Mouse (Mus musculus) heart, embryonic 15.5 days (tissue): ENCODE data around the gene Ldlr. TPM values are rescaled to one million over a fixed set of nuclear protein-coding genes. Genes with fewer than 3 reads are reported as not detected.

Source experiments
- ATAC-seq: fragments of 200-750 bp; cut with Nextera tagmentation; replicated peaks from 2 replicates; pipeline ENCODE4 v1.8.0; 2017; ENCODE audit warnings: low read depth, moderate TSS enrichment; ENCODE audit not compliant: insufficient number of reproducible peaks, insufficient read depth, low FRiP score
- H3K27ac ChIP-seq: fragments of 300-500 bp; sonication (generic); 2 replicates; pipeline ENCODE4 v1.5.1; 2015; ENCODE audit warnings: mild to moderate bottlenecking, inconsistent platforms
- H3K27me3 ChIP-seq: fragments of 300-500 bp; sonication (generic); 2 replicates; pipeline ENCODE4 v1.6.1; 2015; ENCODE audit warnings: inconsistent platforms
- H3K36me3 ChIP-seq: fragments of 300-500 bp; sonication (generic); 2 replicates; pipeline ENCODE4 v1.6.1; 2015; ENCODE audit warnings: mild to moderate bottlenecking, inconsistent platforms
- H3K4me1 ChIP-seq: fragments of 300-500 bp; sonication (generic); replicated peaks from 2 replicates; pipeline ENCODE4 v1.6.1; 2015; ENCODE audit warnings: inconsistent platforms
- H3K4me2 ChIP-seq: fragments of 300-500 bp; sonication (generic); 2 replicates; pipeline ENCODE4 v1.6.1; 2015; ENCODE audit warnings: inconsistent platforms, mild to moderate bottlenecking, moderate library complexity
- H3K4me3 ChIP-seq: fragments of 300-500 bp; sonication (generic); 2 replicates; pipeline ENCODE4 v1.5.1; 2015; ENCODE audit warnings: mild to moderate bottlenecking, inconsistent platforms
- H3K9ac ChIP-seq: fragments of 300-500 bp; sonication (generic); 2 replicates; pipeline ENCODE4 v1.6.1; 2015; ENCODE audit warnings: mild to moderate bottlenecking, inconsistent platforms
- H3K9me3 ChIP-seq: fragments of 300-500 bp; sonication (generic); replicated peaks from 2 replicates; pipeline ENCODE4 v1.6.1; 2016; ENCODE audit warnings: inconsistent platforms
- WGBS: fragments of 180-500 bp; shearing (Covaris S2); methylation state at CpG from one replicate; pipeline ENCODE4 v1.1.7; 2015; ENCODE audit warnings: mixed read lengths; 5-methylcytosine and 5-hydroxymethylcytosine counted together
- polyA plus RNA-seq: library from polyadenylated mRNA; unstranded; fragments of >200 nt; fragmentation: Nextera tagmentation; extraction: Ambion mirVana; gene quantifications from 2 replicates; pipeline ENCODE4 v1.2.1, GENCODE M21; 2015

Gene Ldlr
- polyA plus RNA-seq, 1 experiment from 2014 or later, result 12.9 TPM

DNA sequence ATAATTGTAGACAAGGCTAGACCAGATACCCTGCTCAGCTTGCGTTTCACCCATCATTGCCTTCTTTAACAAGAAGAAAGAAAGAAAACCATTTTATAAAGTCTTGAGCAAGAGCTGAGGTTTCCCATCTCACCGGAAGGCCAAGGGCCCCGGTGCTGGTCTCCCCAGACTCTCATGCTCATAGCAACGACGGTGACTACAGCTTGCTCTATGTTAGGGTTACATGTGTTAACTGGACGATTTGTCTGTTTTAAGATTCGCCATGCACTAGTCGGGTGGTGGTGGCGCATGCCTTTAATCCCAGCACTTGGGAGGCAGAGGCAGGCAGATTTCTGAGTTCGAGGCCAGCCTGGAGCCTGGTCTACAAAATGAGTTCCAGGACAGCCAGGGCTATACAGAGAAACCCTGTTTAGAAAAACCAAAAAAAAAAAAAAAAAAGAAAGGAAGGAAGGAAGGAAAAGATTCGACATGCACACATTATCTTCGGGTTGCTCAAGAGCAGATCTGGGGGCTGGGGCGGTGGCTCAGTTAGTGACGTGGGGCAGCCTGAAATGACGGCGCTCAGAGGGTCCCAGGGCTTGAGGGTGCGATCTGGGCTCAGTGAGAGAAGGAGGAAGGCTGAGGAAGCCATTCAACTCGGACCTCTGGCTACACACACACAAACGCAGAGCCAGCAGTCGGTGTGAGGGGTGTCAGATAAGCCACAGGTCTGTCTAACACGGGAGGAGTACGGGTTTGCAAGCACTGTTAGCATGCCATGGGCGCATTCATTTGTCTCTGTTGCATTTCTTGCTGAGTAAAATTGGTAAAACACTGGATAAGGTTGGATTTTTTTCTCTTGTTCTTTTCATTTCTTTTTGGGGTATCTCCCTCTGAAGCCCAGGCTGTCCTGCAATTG lies 2.2 kb downstream of the Ldlr start:
- peak overlapping the region; percentile 92 for H3K4me2 ChIP-seq
- no peaks in the 10 kb centered on the region for H3K9me3 ChIP-seq
- H3K9ac ChIP-seq, result peak overlapping the region; percentile 8
- H3K36me3 ChIP-seq, result no peaks in the 10 kb centered on the region
- H3K27me3 ChIP-seq, result no peaks in the 10 kb centered on the region
- peak overlapping the region; percentile 1; the same call in 1 of the 2 replicates for H3K27ac ChIP-seq
- ATAC-seq, result no peak
- H3K4me3 ChIP-seq, result peak overlapping the region; percentile 89
- peaks cover 40% of the 10 kb centered on the region for H3K4me1 ChIP-seq
- 48% methylated on average over 23 of the region's 23 CpGs for WGBS

DNA sequence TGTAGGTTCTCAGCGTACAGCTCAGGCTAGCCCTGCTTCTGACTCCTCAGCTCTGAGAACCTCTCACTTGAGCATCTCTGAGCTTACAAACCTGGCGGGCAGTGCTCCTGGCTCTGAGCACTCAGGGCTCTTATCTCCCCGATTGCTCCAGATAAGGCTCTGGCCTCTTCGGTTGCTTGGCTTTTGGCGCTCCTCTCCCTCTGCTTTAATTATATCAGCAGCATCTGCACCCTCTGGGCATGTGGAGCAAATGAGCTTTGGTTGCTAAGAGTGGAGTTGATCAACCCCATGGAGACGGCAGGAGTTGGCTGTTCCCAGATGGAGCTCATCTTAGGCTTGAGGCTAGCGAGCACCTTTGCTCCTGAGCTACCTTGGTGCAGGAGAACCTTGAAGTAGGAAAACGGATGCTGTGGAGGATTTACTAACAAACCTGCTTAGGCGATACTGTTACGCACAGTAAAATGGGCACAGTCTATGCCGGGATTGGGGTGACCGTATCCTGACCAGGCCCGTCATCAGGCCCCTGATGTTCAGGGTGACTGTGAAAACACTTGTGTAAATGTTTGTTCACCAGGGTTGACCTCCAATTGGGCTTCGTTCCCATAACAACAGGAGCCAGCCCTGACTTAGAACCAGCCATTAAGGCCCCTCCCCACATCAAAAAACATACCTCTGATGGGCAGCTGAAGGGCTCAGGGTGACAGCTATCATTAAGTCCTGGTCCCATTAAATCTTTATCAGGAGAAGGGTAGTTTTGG lies 3.1 kb downstream of the Ldlr start:
- H3K4me3 ChIP-seq, result peak overlapping the region; percentile 89; the same call in 1 of the 2 replicates

DNA sequence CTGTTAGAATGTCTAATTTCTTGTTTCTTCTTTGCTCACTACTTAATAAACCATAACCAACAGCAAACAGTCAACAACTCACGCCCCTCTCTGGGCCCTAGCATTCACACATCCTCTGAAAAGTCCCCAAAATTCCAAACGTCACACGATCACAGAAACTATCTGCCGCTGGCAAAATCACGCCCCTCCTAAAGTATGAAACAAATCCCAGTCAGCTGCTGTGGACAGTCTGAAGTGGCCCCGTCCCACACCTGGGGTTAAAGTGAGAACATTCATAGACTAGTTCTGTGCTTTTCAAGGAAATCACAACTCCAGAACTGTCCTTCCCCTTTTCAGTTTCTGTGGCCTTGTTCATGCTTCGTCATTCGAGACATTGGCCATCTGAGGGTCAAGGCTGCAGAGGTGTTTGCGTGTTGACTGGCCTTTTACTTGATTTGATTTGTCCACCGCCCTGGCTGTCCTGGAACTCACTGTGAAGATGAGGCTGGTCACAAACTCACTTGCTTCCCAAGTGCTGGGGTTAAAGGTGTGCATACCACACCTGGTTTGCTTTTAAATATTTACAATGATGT lies 5.1 kb downstream of the Ldlr start:
- H3K27me3 ChIP-seq, result no peaks in the 10 kb centered on the region
- peaks cover 31% of the 10 kb centered on the region for H3K4me1 ChIP-seq
- no peak for ATAC-seq
- peaks cover 18% of the 10 kb centered on the region for H3K36me3 ChIP-seq
- WGBS, result 74% methylated on average over 10 of the region's 10 CpGs
- H3K4me2 ChIP-seq, result no peak overlapping the region
- H3K4me3 ChIP-seq, result no peak overlapping the region
- no peaks in the 10 kb centered on the region for H3K9me3 ChIP-seq
- no peak overlapping the region for H3K9ac ChIP-seq
- no peak overlapping the region for H3K27ac ChIP-seq

More for the DNA sequence above, 3.1 kb downstream of the Ldlr start:
- Histone ChIP-seq H3K9me3 (no peaks in the 10 kb centered on the region), H3K4me1 (peaks cover 33% of the 10 kb centered on the region), H3K36me3 (no peaks in the 10 kb centered on the region), H3K9ac (peak overlapping the region; percentile 8; the same call in 1 of the 2 replicates), H3K4me2 (peak overlapping the region; percentile 92; the same call in 1 of the 2 replicates), H3K27ac (no peak overlapping the region), H3K27me3 (no peaks in the 10 kb centered on the region)
- no peak for ATAC-seq
- WGBS, result 62% methylated on average over 14 of the region's 14 CpGs

DNA sequence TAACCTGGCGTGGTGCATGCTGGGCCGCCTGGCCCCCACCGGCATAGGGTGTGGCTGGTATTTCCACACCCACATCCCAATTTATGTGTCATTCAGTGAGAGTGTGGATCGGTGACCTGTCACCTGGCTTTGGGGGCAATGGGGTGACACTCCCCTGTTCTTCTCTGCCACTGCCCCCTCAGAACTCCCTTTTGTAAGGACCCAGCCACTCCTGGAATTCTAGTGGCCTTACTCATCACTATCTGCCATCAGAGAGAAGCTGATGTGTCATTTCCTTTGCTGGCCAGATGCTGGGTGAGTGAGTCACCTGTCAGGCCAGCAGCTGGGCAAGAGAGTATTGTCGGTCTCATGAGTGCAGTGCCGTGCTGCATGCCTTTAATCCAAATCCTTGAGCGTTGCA lies 6.0 kb downstream of the Ldlr start:
- no peak overlapping the region for H3K27ac ChIP-seq
- no peak overlapping the region for H3K4me2 ChIP-seq
- no peak overlapping the region for H3K4me3 ChIP-seq
- no peaks in the 10 kb centered on the region for H3K27me3 ChIP-seq
- ATAC-seq, result no peak
- peaks cover 31% of the 10 kb centered on the region for H3K4me1 ChIP-seq
- peaks cover 27% of the 10 kb centered on the region for H3K36me3 ChIP-seq
- no peaks in the 10 kb centered on the region for H3K9me3 ChIP-seq
- 58% methylated on average over 7 of the region's 7 CpGs for WGBS
- H3K9ac ChIP-seq, result no peak overlapping the region

DNA sequence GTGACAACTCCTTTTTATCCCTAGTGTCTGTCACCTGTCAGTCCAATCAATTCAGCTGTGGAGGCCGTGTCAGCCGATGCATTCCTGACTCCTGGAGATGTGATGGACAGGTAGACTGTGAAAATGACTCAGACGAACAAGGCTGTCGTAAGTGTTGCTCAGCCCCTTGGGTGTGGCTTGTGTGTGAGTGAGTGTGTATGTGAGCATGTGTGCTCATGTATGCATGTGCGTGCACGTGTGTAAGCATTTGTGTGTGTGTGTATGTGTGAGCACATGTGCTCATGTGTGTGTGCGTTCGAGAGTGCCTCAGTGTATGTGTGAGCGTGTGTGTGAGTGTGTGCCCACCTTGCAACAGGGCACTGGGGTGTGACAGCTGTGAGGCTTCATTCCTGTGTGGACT lies 9.0 kb downstream of the Ldlr start:
- H3K9ac ChIP-seq, result no peak overlapping the region
- H3K4me3 ChIP-seq, result no peak overlapping the region
- no peak overlapping the region for H3K4me2 ChIP-seq
- H3K27ac ChIP-seq, result no peak overlapping the region
- no peaks in the 10 kb centered on the region for H3K9me3 ChIP-seq
- ATAC-seq, result no peak
- H3K27me3 ChIP-seq, result no peaks in the 10 kb centered on the region
- peaks cover 8% of the 10 kb centered on the region for H3K4me1 ChIP-seq
- 93% methylated on average over 9 of the region's 9 CpGs for WGBS
- peaks cover 45% of the 10 kb centered on the region for H3K36me3 ChIP-seq

DNA sequence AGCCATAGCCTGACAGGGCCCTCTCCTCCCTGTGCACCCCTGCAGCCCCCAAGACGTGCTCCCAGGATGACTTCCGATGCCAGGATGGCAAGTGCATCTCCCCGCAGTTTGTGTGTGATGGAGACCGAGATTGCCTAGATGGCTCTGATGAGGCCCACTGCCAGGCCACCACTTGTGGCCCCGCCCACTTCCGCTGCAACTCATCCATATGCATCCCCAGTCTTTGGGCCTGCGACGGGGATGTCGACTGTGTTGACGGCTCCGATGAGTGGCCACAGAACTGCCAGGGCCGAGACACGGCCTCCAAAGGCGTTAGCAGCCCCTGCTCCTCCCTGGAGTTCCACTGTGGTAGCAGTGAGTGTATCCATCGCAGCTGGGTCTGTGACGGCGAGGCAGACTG lies 10.2 kb downstream of the Ldlr start:
- ATAC-seq, result no peak
- peaks cover 8% of the 10 kb centered on the region for H3K4me1 ChIP-seq
- no peak overlapping the region for H3K9ac ChIP-seq
- no peaks in the 10 kb centered on the region for H3K27me3 ChIP-seq
- peaks cover 55% of the 10 kb centered on the region for H3K36me3 ChIP-seq
- H3K27ac ChIP-seq, result no peak overlapping the region
- no peak overlapping the region for H3K4me2 ChIP-seq
- no peaks in the 10 kb centered on the region for H3K9me3 ChIP-seq
- no peak overlapping the region for H3K4me3 ChIP-seq
- 80% methylated on average over 17 of the region's 17 CpGs for WGBS

DNA sequence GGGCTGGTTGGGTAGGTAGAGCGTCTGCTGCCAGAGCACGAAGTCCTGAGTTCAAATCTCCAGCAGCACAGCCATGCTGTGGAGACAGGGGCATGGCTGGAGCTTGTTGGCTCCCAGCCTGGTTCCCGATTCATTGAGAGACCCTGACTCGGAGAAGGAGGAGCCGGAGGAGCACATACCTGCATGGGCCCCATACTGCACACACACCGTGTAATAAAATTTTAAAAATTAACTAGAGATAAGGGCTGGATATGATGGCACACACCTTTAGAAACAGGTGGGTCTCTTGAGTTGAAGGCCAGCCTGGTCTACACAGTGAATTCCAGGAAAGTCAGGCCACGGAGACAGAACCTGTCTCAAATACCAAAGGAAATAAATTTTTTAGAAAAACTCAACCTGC lies 10.7 kb downstream of the Ldlr start:
- peaks cover 10% of the 10 kb centered on the region for H3K4me1 ChIP-seq
- ATAC-seq, result no peak
- 95% methylated on average over 7 of the region's 7 CpGs for WGBS
- no peaks in the 10 kb centered on the region for H3K27me3 ChIP-seq
- H3K27ac ChIP-seq, result no peak overlapping the region
- no peak overlapping the region for H3K4me3 ChIP-seq
- no peak overlapping the region for H3K9ac ChIP-seq
- no peak overlapping the region for H3K4me2 ChIP-seq
- no peaks in the 10 kb centered on the region for H3K9me3 ChIP-seq
- peaks cover 61% of the 10 kb centered on the region for H3K36me3 ChIP-seq

DNA sequence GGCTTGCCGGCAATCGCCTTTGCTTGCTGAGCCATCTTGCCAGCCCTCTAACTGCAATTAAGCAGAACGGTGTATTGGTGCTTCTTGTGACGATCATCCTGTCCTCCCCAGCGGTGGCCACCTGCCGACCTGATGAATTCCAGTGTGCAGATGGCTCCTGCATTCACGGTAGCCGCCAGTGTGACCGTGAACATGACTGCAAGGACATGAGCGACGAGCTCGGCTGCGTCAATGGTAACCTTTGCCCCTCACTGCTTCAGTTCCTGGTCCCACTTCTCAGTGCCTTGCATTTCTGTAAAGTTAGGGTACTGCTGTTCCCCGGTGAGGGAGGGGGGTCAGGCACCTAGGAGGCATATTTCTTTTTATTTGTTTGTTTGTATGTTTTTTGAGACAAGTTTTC lies 11.8 kb downstream of the Ldlr start:
- no peak overlapping the region for H3K4me2 ChIP-seq
- 91% methylated on average over 14 of the region's 14 CpGs for WGBS
- no peak for ATAC-seq

DNA sequence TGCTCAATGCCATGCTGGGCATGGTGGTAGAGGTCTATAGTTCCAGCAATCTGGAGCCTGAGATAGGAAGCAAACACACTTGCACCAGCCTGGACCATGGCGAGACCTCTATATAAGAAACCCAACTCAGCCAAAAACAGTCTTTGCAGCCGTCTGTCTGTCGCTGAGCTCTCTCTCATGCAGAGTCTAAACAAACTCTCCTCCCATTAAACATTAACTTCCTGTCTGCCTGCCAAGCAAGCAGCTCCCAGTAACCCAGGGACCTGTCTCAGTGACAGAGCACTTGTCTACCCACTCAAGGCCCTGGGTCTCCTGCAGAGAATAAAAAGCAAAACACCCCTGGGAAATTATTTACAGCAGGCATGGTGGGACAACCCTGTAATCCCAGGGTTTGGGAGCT lies 13.3 kb downstream of the Ldlr start:
- Histone ChIP-seq H3K27ac (no peak overlapping the region), H3K4me1 (0 out of 2 replicates have a peak, but pooled peaks cover 5% of the 10 kb centered on the region), H3K9me3 (no peaks in the 10 kb centered on the region), H3K4me2 (no peak overlapping the region), H3K4me3 (no peak overlapping the region), H3K27me3 (no peaks in the 10 kb centered on the region), H3K36me3 (peaks cover 77% of the 10 kb centered on the region), H3K9ac (no peak overlapping the region)
- no peak for ATAC-seq
- WGBS, result 70% methylated on average over 3 of the region's 3 CpGs

More for the DNA sequence above, 11.8 kb downstream of the Ldlr start:
- no peaks in the 10 kb centered on the region for H3K27me3 ChIP-seq
- H3K4me1 ChIP-seq, result 0 out of 2 replicates have a peak, but pooled peaks cover 5% of the 10 kb centered on the region
- no peak overlapping the region for H3K4me3 ChIP-seq
- peaks cover 70% of the 10 kb centered on the region for H3K36me3 ChIP-seq
- H3K9me3 ChIP-seq, result no peaks in the 10 kb centered on the region
- H3K9ac ChIP-seq, result no peak overlapping the region
- H3K27ac ChIP-seq, result no peak overlapping the region

DNA sequence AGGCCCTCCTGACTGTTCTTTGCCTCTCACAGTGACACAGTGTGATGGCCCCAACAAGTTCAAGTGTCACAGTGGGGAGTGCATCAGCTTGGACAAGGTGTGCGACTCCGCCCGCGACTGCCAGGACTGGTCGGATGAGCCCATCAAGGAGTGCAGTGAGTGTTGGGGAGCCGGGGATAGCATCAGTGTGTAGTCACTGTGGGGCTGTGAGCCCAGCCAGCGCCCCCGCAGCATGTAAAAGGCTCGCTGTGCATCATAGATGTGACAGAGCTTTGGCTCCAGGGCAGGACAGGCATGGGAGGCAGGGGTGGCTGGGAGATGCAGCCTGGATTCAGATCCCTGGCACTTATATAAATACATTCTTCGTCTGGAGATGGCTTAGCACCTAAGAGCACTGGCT lies 13.9 kb downstream of the Ldlr start:
- Histone ChIP-seq H3K9me3 (no peaks in the 10 kb centered on the region), H3K4me3 (no peak overlapping the region), H3K27ac (no peak overlapping the region), H3K4me2 (no peak overlapping the region), H3K27me3 (no peaks in the 10 kb centered on the region), H3K36me3 (peaks cover 78% of the 10 kb centered on the region), H3K4me1 (0 out of 2 replicates have a peak, but pooled peaks cover 5% of the 10 kb centered on the region), H3K9ac (no peak overlapping the region)
- ATAC-seq, result no peak
- 91% methylated on average over 10 of the region's 10 CpGs for WGBS

DNA sequence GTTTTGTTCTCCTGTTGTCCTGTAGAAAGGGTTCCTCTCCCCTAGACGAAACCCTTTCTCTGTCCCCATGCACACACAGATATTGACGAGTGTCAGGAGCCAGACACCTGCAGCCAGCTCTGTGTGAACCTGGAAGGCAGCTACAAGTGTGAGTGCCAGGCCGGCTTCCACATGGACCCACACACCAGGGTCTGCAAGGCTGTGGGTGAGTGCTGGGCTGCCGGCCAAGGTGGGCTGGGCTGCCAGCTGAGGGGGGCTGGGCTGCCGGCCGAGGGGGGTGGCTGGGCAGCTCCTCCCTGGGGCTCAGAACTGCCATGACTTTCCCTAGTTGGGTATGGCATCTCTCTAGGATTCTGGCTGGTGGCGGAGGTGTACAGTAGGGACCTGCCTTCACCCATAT lies 15.5 kb downstream of the Ldlr start:
- no peaks in the 10 kb centered on the region for H3K9me3 ChIP-seq
- 0 out of 2 replicates have a peak, but pooled peaks have one; percentile 15 for ATAC-seq

More for the DNA sequence above, 15.5 kb downstream of the Ldlr start:
- no peak overlapping the region for H3K9ac ChIP-seq
- WGBS, result 63% methylated on average over 7 of the region's 7 CpGs
- no peak overlapping the region for H3K4me3 ChIP-seq
- H3K36me3 ChIP-seq, result peaks cover 74% of the 10 kb centered on the region
- 0 out of 2 replicates have a peak, but pooled peaks cover 5% of the 10 kb centered on the region for H3K4me1 ChIP-seq
- no peak overlapping the region for H3K27ac ChIP-seq
- H3K27me3 ChIP-seq, result no peaks in the 10 kb centered on the region
- no peak overlapping the region for H3K4me2 ChIP-seq
